Mouse (Mus musculus) bone marrow macrophage, adult 2 months (primary cell): ENCODE measurements around the gene Ccdc142.

Source experiments
- CTCF ChIP-seq: IDR thresholded peaks from 2 replicates; pipeline ENCODE4 v1.5.1; 2012; ENCODE audit warnings: low read depth, mild to moderate bottlenecking, low read length, moderate library complexity
- POLR2A ChIP-seq: IDR thresholded peaks from 2 replicates; pipeline ENCODE4 v1.6.1; 2012; ENCODE audit warnings: mild to moderate bottlenecking, low read depth, low read length, borderline replicate concordance

DNA sequence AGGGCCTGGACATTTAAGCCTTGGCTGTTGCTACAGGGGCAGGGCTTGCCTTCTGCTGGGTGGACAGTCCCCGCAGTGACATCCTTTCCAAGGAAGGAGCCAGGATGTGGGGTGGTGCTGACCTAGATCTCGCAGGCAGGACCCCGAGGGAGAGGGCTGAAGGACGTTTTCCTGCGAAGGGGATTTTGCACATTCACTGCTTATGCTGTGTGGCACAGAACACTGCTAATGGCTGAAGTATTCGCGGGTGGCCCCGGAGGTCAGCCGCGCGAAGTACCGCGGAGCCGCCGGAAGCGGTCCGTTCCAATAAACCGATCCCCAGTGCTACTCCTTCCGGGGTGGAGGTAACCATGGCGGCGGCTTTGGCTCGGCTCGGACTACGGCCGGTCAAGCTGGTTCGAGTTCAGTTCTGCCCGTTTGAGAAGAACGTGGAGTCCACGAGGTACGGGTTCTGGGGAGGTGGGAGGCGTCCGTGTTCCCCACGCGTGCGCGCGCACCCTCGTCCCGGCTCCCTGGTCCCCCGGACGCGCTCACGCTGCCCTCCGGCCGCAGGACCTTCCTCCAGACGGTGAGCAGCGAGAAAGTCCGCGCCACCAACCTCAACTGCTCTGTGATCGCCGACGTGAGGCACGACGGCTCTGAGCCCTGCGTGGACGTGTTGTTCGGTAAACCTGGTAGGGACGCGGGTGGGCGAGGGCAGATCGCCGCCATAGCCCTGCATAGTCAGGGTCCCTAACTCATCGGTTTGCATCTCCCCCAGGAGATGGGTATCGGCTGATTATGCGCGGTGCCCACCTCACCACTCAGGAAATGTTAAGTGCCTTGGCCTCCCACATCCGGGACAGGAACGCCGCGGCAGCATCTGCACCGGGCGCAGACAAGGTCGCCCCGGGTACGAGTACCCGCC lies 7.6 kb downstream of the Ccdc142 start, which contains the start of gene Mrpl53:
- TF ChIP-seq CTCF (no peak), POLR2A (no peak)
